Mouse (Mus musculus): ENCODE data around the gene Igtp. TPM values are rescaled to one million over a fixed set of nuclear protein-coding genes. Genes with fewer than 3 reads are reported as not detected.
"Not testable (repeated sequence)": the region's sequence is repeated elsewhere in the genome, so short reads cannot be mapped to it uniquely, and the experiment has no call there.

Igtp gene
- total RNA-seq (2017), result 18.7 to 31.1 TPM (median 19.5 TPM) in 3 replicates

- ATAC-seq (replicated peaks; ENCODE audit: insufficient number of reproducible peaks, low FRiP score, low TSS enrichment, poor library complexity, severe bottlenecking), result peak; percentile 97
Observed at GRCm38 (mm10) chr11:58199229-58200037, at the start of gene Igtp, which contains the start of gene Irgm2. Gene Igtp (plus strand): TSS chr11:58199556. Gene Irgm2 (plus strand): TSS chr11:58199618.

- no peak for ATAC-seq (replicated peaks; ENCODE audit: insufficient number of reproducible peaks, low FRiP score, low TSS enrichment, poor library complexity, severe bottlenecking)
Observed at GRCm38 (mm10) chr11:58155458-58155857, 43.9 kb upstream of the Igtp start.

GRCm38 (mm10) chr11:58156871-58157270 is 42.5 kb upstream of the Igtp start:
- ATAC-seq (replicated peaks; ENCODE audit: insufficient number of reproducible peaks, low FRiP score, low TSS enrichment, poor library complexity, severe bottlenecking), result no peak

GRCm38 (mm10) chr11:58165072-58165471 is 34.3 kb upstream of the Igtp start:
- ATAC-seq (replicated peaks; ENCODE audit: insufficient number of reproducible peaks, low FRiP score, low TSS enrichment, poor library complexity, severe bottlenecking), result no peak

- ATAC-seq (replicated peaks; ENCODE audit: insufficient number of reproducible peaks, low FRiP score, low TSS enrichment, poor library complexity, severe bottlenecking), result no peak
Observed at GRCm38 (mm10) chr11:58167822-58168166, 31.6 kb upstream of the Igtp start.

GRCm38 (mm10) chr11:58168167-58168915 is 31.0 kb upstream of the Igtp start, which contains the start of gene Gemin5:
Gene Gemin5 (minus strand): TSS chr11:58168539.
- ATAC-seq (replicated peaks; ENCODE audit: insufficient number of reproducible peaks, low FRiP score, low TSS enrichment, poor library complexity, severe bottlenecking), result peak; percentile 68

GRCm38 (mm10) chr11:58169666-58170065 is 29.7 kb upstream of the Igtp start:
- no peak for ATAC-seq (replicated peaks; ENCODE audit: insufficient number of reproducible peaks, low FRiP score, low TSS enrichment, poor library complexity, severe bottlenecking)

GRCm38 (mm10) chr11:58171459-58172091 is 27.8 kb upstream of the Igtp start, which contains the start of gene Mrpl22:
Gene Mrpl22 (plus strand): TSS chr11:58171661.
- peak; percentile 88 for ATAC-seq (replicated peaks; ENCODE audit: insufficient number of reproducible peaks, low FRiP score, low TSS enrichment, poor library complexity, severe bottlenecking)

- peak; percentile 85 for ATAC-seq (replicated peaks; ENCODE audit: insufficient number of reproducible peaks, low FRiP score, low TSS enrichment, poor library complexity, severe bottlenecking)
Observed at GRCm38 (mm10) chr11:58179563-58179962, 19.8 kb upstream of the Igtp start.

GRCm38 (mm10) chr11:58179986-58180385 is 19.4 kb upstream of the Igtp start:
- ATAC-seq (replicated peaks; ENCODE audit: insufficient number of reproducible peaks, low FRiP score, low TSS enrichment, poor library complexity, severe bottlenecking), result not testable (repeated sequence)

GRCm38 (mm10) chr11:58180756-58181155 is 18.6 kb upstream of the Igtp start:
- ATAC-seq (replicated peaks; ENCODE audit: insufficient number of reproducible peaks, low FRiP score, low TSS enrichment, poor library complexity, severe bottlenecking), result no peak

GRCm38 (mm10) chr11:58183579-58183978 is 15.8 kb upstream of the Igtp start:
- peak; percentile 52; the same call in 1 of the 2 replicates for ATAC-seq (replicated peaks; ENCODE audit: insufficient number of reproducible peaks, low FRiP score, low TSS enrichment, poor library complexity, severe bottlenecking)

- no peak for ATAC-seq (replicated peaks; ENCODE audit: insufficient number of reproducible peaks, low FRiP score, low TSS enrichment, poor library complexity, severe bottlenecking)
Observed at GRCm38 (mm10) chr11:58189675-58190074, 9.7 kb upstream of the Igtp start.

GRCm38 (mm10) chr11:58193326-58193725 is 6.0 kb upstream of the Igtp start:
- no peak for ATAC-seq (replicated peaks; ENCODE audit: insufficient number of reproducible peaks, low FRiP score, low TSS enrichment, poor library complexity, severe bottlenecking)

- ATAC-seq (replicated peaks; ENCODE audit: insufficient number of reproducible peaks, low FRiP score, low TSS enrichment, poor library complexity, severe bottlenecking), result no peak
Observed at GRCm38 (mm10) chr11:58193860-58194520, 5.4 kb upstream of the Igtp start.

GRCm38 (mm10) chr11:58198663-58199062 is 693 bp upstream of the Igtp start:
- ATAC-seq (replicated peaks; ENCODE audit: insufficient number of reproducible peaks, low FRiP score, low TSS enrichment, poor library complexity, severe bottlenecking), result no peak

GRCm38 (mm10) chr11:58200226-58200625 is 870 bp downstream of the Igtp start:
- no peak for ATAC-seq (replicated peaks; ENCODE audit: insufficient number of reproducible peaks, low FRiP score, low TSS enrichment, poor library complexity, severe bottlenecking)

GRCm38 (mm10) chr11:58201052-58201451 is 1.7 kb downstream of the Igtp start:
- ATAC-seq (replicated peaks; ENCODE audit: insufficient number of reproducible peaks, low FRiP score, low TSS enrichment, poor library complexity, severe bottlenecking), result no peak

Measured in monocyte, adult 5-6 weeks (primary cell).